Mouse (Mus musculus): Measurements from ENCODE around the gene Pecam1.

GRCm38 (mm10) chr11:106607316-106607715, 143.1 kb downstream of the Pecam1 start:
- no peak for TF ChIP-seq CTCF (IDR thresholded peaks at IDR 0.05; ENCODE audit: extremely low read depth, insufficient read length, insufficient replicate concordance, low read depth, low read length)
- no peak for TF ChIP-seq POLR2A (IDR thresholded peaks at IDR 0.05; ENCODE audit: low read depth, low read length)

Measured in small intestine, adult 2 months (tissue).